Mouse (Mus musculus): ENCODE measurements around the gene Osbpl10.

DNA sequence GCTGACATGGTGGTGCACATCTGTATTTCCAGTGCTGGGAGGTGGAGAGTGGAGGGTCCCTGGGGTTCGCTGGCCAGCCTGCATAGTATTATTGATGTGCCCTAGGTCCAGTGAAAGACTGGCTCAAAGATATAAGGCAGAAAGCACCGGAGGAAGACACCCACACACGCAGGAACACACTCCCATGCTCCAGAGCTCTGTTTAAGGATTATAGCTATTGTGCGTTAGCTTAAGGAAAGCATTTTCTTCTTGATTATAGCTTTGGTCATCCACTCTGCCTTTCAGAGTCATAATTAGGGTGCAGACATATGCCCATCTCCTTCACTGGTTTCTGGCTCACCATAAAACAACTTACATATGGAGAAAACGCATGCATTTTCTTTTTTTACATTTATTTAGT lies 200.8 kb downstream of the Osbpl10 start:
- TF ChIP-seq CTCF (IDR thresholded peaks at IDR 0.05; ENCODE audit: control insufficient read depth, insufficient read depth, low read length) (no peak), POLR2A (IDR thresholded peaks at IDR 0.05; ENCODE audit: borderline replicate concordance, control insufficient read depth, low read depth, low read length) (no peak)

Data from bone marrow, adult 2 months (tissue).